Mouse (Mus musculus) lung, embryonic 16.5 days (tissue): Measurements from ENCODE around the gene Flad1. TPM values are rescaled to one million over a fixed set of nuclear protein-coding genes. Genes with fewer than 3 reads are reported as not detected.
"Not testable (repeated sequence)": the region's sequence is repeated elsewhere in the genome, so short reads cannot be mapped to it uniquely, and the experiment has no call there.

Source experiments
- ATAC-seq: fragments of 200-750 bp; cut with Nextera tagmentation; 2 replicates; pipeline ENCODE4 v1.8.0; 2017; ENCODE audit warnings: low read depth, mild to moderate bottlenecking, moderate library complexity
- H3K27ac ChIP-seq: fragments of 300-500 bp; sonication (generic); 2 replicates; pipeline ENCODE4 v1.5.1; 2014; ENCODE audit warnings: mild to moderate bottlenecking, control low read depth, low read length
- H3K27me3 ChIP-seq: fragments of 300-500 bp; sonication (generic); 2 replicates; pipeline ENCODE4 v1.6.1; 2014; ENCODE audit warnings: low read depth, low read length, mixed read lengths; ENCODE audit not compliant: control insufficient read depth, insufficient read depth
- H3K36me3 ChIP-seq: fragments of 300-500 bp; sonication (generic); 2 replicates; pipeline ENCODE4 v1.6.1; 2014; ENCODE audit warnings: low read length; ENCODE audit not compliant: control insufficient read depth, insufficient read depth
- H3K4me1 ChIP-seq: fragments of 300-500 bp; sonication (generic); replicated peaks from 2 replicates; pipeline ENCODE4 v1.6.1; 2014; ENCODE audit warnings: low read length, mixed read lengths; ENCODE audit not compliant: control insufficient read depth, insufficient read depth
- H3K4me2 ChIP-seq: fragments of 300-500 bp; sonication (generic); 2 replicates; pipeline ENCODE4 v1.6.1; 2014; ENCODE audit warnings: low read depth, low read length, control low read depth
- H3K4me3 ChIP-seq: fragments of 300-500 bp; sonication (generic); 2 replicates; pipeline ENCODE4 v1.5.1; 2014; ENCODE audit warnings: mild to moderate bottlenecking, low read length, control low read depth
- H3K9ac ChIP-seq: fragments of 300-500 bp; sonication (generic); 2 replicates; pipeline ENCODE4 v1.6.1; 2014; ENCODE audit warnings: low read length, control low read depth
- H3K9me3 ChIP-seq: fragments of 300-500 bp; sonication (generic); 2 replicates; pipeline ENCODE4 v1.6.1; 2016; ENCODE audit warnings: low read length; ENCODE audit not compliant: control insufficient read depth
- WGBS: fragments of 180-500 bp; shearing (Covaris S2); extraction: QIAGEN DNeasy Blood & Tissue Kit; methylation state at CpG from one replicate; pipeline ENCODE4 v1.1.7; 2014; 5-methylcytosine and 5-hydroxymethylcytosine counted together
- polyA plus RNA-seq: library from polyadenylated mRNA; unstranded; fragments of >200 nt; fragmentation: Nextera tagmentation; extraction: Ambion mirVana; gene quantifications from 2 replicates; pipeline ENCODE4 v1.2.1, GENCODE M21; 2015

The Flad1 gene
- polyA plus RNA-seq, 1 experiment from 2014 or later = 24.0 TPM

DNA sequence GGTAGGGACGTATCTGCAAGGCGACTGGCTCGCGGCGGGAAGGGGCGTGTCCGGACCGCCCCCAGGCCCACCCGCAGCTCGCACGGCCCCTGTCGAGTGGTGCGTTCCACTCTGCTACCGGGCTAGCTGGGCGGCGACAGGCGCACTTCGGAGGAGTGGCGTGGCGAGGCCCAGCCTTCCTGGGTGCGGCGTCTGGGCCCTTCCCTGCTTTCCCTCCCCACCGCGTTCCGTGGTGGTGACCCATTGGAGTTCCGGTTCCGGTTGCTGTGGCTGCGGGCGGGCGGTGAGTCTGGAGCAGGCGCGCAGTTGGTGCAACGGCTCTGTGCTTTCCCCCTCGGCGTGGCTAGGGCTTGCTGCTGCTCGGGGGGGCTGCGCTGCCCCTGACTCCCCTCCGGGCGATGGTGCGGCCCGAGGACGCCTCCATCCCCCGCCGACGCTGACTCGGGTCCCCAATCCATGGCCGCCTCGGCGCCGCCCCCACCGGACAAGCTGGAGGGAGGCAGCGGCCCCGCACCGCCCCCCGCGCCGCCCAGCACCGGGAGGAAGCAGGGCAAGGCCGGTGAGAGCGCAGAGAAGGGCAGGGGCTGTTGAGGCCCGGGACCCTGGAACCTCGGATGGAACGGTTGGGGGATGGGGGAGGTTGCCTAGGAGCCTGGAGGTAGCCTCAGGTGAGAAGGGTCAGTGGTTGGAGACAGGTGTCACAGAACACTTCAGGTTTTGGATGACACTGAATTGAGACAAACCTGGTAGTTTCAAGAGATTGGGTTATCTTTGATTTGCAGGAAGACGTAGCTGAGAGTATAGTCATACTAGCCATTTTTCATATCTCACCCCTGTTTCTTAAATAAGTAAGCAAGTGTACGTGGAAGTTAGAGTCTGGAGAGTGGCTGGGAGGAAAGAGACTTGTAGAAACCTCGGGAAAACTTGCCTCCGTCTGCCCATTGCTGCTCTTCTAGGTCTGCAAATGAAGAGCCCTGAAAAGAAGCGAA is 18.8 kb upstream of the Flad1 start, which contains the start of gene Pygo2:
Gene Pygo2, plus strand, starts transcription at position 44 of the 989 bp plus-strand sequence.
- peaks cover 36% of the 10 kb centered on the region for H3K36me3 ChIP-seq

DNA sequence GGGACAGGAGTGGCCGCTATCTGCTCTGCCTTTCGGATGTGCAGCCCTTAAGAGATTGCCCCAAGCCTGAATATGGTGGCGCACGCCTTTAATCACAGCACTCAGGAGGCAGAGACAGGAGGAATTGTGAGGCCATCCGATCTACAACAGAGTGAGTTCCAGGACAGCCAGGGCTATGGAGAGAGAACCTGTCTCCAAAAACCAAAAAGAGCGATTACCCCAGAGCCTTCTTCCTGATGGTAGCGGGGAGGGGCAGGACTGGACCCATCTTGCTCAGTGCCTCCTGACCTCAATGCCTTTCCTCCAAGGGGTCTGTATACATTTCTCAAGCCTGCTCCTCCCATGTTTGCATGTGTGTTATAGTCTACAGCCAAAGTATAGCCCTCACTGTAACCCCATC is 17.4 kb upstream of the Flad1 start:
- not testable (repeated sequence) for ATAC-seq, H3K4me3 ChIP-seq, H3K9me3 ChIP-seq, H3K9ac ChIP-seq, H3K4me1 ChIP-seq, H3K27ac ChIP-seq, H3K27me3 ChIP-seq, H3K4me2 ChIP-seq
- WGBS = 90% methylated on average over 7 of the region's 7 CpGs
- peaks cover 40% of the 10 kb centered on the region for H3K36me3 ChIP-seq

More for the DNA sequence above, 18.8 kb upstream of the Flad1 start, which contains the start of gene Pygo2:
- Histone ChIP-seq H3K27me3 (no peaks in the 10 kb centered on the region), H3K4me2 (peak within 1 kb of the TSS; percentile 70), H3K4me1 (peaks cover 9% of the 10 kb centered on the region), H3K9ac (peak within 1 kb of the TSS; percentile 99), H3K27ac (peak within 1 kb of the TSS; percentile 93), H3K9me3 (no peaks in the 10 kb centered on the region), H3K4me3 (peak within 1 kb of the TSS; percentile 95)
- 2% methylated on average over 68 of the region's 68 CpGs for WGBS
- peak; percentile 99 for ATAC-seq

DNA sequence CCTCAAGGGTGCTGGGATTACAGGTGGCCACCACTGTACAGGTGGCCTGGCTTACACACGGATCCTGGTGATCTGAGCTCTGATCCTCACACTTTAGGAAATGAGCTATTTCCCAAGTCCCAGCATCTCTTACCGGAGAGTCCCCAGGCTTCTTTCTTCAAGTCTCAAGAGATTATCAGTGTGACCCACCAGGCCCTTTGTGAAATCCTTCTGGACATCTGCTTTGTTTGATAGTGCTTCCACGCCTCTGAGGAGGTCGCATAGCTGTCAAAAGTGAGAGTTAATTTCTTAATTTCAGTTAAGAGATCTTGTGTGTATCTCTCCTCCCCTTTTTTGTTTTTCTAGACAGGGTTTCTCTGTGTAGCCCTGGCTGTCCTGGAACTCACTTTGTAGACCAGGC is 14.2 kb upstream of the Flad1 start:
- no peak overlapping the region for H3K4me2 ChIP-seq
- peaks cover 30% of the 10 kb centered on the region for H3K36me3 ChIP-seq
- 91% methylated on average over 4 of the region's 4 CpGs for WGBS
- no peaks in the 10 kb centered on the region for H3K27me3 ChIP-seq
- no peak overlapping the region for H3K9ac ChIP-seq
- H3K27ac ChIP-seq = no peak overlapping the region
- no peak for ATAC-seq
- no peaks in the 10 kb centered on the region for H3K9me3 ChIP-seq
- H3K4me3 ChIP-seq = no peak overlapping the region
- H3K4me1 ChIP-seq = peaks cover 13% of the 10 kb centered on the region

DNA sequence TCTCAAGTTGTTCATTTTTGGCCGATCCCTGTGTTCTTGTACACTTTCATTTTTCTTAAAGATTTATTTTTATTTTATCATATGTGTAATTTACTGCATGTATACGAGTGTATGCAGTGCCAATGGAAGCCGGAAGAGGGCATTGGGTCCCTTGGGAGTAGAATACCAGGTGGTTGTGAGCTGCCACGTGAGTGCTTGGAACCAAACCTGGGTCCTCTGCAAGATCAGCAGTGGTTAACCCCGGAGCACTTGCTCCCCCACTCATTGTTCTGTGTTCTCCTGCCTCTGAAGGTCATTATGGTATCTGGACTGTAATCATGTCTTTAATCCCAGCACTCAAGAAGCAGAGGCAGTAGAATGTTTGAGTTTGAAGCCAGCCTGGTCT is 13.5 kb upstream of the Flad1 start:
- peaks cover 30% of the 10 kb centered on the region for H3K36me3 ChIP-seq
- no peak overlapping the region for H3K4me3 ChIP-seq
- H3K4me1 ChIP-seq = peaks cover 19% of the 10 kb centered on the region
- no peak overlapping the region for H3K27ac ChIP-seq
- WGBS = 83% methylated on average over 5 of the region's 5 CpGs
- no peaks in the 10 kb centered on the region for H3K27me3 ChIP-seq
- no peak for ATAC-seq
- H3K9ac ChIP-seq = no peak overlapping the region
- H3K9me3 ChIP-seq = no peaks in the 10 kb centered on the region
- H3K4me2 ChIP-seq = no peak overlapping the region

DNA sequence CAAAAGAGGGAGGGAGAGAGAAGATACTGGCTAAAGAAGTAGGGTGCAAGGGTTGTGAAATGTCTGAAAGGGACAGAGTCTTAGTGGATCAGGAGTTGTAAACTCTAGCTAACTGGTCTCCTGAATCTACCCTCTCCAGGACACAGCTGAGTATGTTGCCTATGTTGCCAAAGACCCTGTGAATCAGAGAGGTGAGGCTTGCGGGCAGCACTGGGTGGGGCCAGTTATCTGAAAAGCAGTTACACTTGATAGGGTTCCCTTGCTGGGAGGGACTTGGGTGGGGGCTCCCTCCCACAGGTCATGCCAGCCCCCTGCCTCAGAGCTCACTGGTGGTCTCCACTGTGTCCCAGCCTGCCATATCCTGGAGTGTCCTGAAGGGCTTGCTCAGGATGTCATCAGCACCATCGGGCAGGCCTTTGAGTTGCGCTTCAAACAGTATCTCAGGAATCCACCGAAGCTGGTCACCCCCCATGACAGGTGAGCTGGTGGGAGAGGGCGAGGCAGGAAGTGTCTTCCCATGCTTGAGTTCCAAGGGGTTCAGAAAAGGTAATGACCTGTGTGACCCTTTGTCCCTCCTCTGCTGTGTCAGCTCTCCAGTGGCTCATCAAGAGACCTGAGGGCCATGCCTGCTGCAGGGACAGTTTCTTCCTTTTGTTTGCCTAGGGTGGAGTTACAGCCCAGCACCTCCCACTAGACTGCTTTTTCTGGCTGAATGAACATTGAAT is 12.9 kb upstream of the Flad1 start:
- no peaks in the 10 kb centered on the region for H3K27me3 ChIP-seq

DNA sequence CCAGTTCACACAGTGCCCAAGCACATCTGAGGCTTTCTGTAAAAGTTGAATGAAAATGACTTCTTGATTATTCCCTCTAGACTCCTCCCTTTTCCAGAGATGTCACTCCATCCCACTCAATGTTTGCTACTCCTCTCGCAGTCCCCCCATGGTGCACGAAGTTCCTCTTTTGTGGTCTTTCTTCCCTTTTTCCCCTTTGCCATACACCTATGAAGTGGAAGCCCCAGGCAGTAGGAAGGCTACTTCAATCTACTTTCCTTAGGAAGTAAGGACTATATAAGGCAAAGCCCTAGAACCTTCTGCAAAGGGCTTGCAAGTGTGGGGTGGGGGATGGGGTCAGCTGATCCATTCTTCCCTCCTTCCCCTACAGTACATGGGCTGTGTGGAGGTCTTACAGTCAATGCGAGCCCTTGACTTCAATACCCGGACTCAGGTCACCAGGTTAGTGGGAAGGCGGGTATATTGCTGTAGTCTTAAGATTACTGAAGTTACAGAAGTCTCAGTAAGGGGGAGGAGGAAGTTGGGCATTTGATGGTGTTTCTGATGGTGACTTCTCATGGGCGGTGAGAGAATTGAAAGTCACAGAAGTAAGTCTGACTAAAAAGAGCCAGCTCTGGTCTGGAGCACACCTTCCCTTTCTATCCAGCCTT is 11.0 kb upstream of the Flad1 start:
- WGBS = 64% methylated on average over 6 of the region's 6 CpGs
- peak overlapping the region; percentile 81 for H3K9ac ChIP-seq
- peaks cover 22% of the 10 kb centered on the region for H3K4me1 ChIP-seq
- H3K4me2 ChIP-seq = peak overlapping the region; percentile 94
- peak overlapping the region; percentile 78 for H3K4me3 ChIP-seq
- no peaks in the 10 kb centered on the region for H3K9me3 ChIP-seq
- H3K36me3 ChIP-seq = peaks cover 30% of the 10 kb centered on the region
- no peak for ATAC-seq
- no peaks in the 10 kb centered on the region for H3K27me3 ChIP-seq
- no peak overlapping the region for H3K27ac ChIP-seq

More for the DNA sequence above, 12.9 kb upstream of the Flad1 start:
- peaks cover 22% of the 10 kb centered on the region for H3K4me1 ChIP-seq
- H3K4me2 ChIP-seq = no peak overlapping the region
- no peak overlapping the region for H3K9ac ChIP-seq
- no peaks in the 10 kb centered on the region for H3K9me3 ChIP-seq
- H3K36me3 ChIP-seq = peaks cover 30% of the 10 kb centered on the region
- no peak for ATAC-seq
- H3K4me3 ChIP-seq = no peak overlapping the region
- H3K27ac ChIP-seq = no peak overlapping the region
- 88% methylated on average over 5 of the region's 5 CpGs for WGBS

DNA sequence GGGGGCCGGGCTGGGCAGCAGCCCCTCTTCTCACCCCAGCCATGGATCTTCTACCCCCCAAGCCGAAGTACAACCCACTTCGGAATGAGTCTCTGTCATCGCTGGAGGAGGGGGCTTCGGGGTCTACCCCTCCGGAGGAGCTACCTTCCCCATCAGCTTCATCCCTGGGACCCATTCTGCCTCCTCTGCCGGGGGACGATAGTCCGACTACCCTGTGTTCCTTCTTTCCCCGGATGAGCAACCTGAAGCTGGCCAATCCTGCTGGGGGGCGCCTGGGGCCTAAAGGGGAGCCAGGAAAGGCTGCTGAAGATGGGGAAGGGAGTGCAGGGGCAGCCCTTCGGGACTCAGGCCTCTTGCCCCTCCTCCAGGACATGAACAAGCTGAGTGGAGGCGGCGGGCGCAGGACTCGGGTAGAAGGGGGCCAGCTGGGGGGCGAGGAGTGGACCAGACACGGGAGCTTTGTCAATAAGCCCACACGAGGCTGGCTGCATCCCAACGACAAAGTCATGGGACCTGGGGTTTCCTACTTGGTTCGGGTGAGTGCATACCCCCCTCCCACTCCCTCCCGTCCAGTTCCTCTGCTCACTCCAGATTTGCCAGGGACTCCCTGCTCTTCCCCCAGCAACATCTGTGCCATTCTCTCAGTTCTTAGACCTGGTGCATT is 10.3 kb upstream of the Flad1 start:
- H3K4me1 ChIP-seq = peaks cover 26% of the 10 kb centered on the region
- peak overlapping the region; percentile 78 for H3K4me3 ChIP-seq
- H3K9me3 ChIP-seq = no peaks in the 10 kb centered on the region
- peak overlapping the region; percentile 81 for H3K9ac ChIP-seq
- 7% methylated on average over 19 of the region's 22 CpGs for WGBS
- H3K27me3 ChIP-seq = no peaks in the 10 kb centered on the region
- ATAC-seq = no peak
- H3K36me3 ChIP-seq = peaks cover 23% of the 10 kb centered on the region; the same call in 1 of the 2 replicates
- H3K4me2 ChIP-seq = peak overlapping the region; percentile 94
- peak overlapping the region; percentile 99 for H3K27ac ChIP-seq

DNA sequence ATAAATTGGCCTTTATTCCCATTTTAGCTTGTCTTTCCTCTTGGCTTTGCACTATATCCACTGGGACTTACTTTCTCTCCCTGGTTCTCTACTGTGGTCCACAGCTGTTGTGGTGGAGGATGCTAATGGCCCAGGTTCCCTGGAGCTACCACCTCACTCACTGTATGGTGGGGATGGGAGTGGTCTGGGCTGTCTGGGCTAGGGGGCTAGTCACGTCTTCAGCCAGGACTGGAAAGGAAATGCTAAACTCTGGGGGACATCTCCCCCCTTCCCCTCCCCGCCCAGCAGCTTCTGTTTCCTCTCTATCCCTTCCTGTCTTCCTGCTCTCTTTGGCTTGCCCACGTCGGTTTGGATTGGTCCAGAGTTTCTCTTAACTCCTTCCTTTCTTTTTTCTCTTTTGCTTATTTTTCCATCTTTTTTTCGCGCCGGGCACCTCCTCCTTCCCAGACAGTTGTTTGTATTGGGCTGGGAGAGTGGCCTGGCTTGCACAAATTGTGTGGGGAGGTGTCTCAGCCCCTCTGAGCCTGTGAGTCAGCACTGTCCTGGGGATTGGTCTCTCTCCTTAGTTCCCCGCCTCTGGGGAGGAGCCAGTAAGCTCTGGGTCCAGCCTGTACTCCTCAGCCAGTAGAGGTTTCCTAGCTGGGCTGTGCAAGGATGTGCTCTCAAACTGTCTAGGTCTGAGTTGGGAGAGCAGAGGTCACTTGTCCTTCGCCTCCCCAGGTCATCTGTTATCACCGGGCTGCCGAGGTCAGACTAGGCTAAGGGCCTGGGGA is 9.5 kb upstream of the Flad1 start:
- 4% methylated on average over 11 of the region's 11 CpGs for WGBS
- Histone ChIP-seq H3K27ac (peak overlapping the region; percentile 99), H3K4me1 (peaks cover 32% of the 10 kb centered on the region), H3K9me3 (no peaks in the 10 kb centered on the region), H3K4me3 (peak overlapping the region; percentile 78), H3K9ac (peak overlapping the region; percentile 81), H3K27me3 (no peaks in the 10 kb centered on the region), H3K4me2 (peak overlapping the region; percentile 94), H3K36me3 (peaks cover 20% of the 10 kb centered on the region)
- ATAC-seq = peak; percentile 80
